Mouse (Mus musculus) cerebellum, adult (tissue): ENCODE measurements around the gene Nccrp1.
A peak's percentile ranks its signal among the peaks of the same experiment; 100 is the strongest.

ENCODE experiments used
- ATAC-seq: cut with Nextera tagmentation; 2 replicates; pipeline ENCODE4 v1.9.2; 2017; ENCODE audit warnings: mild to moderate bottlenecking, moderate library complexity, mixed read lengths; ENCODE audit not compliant: insufficient number of reproducible peaks, low FRiP score, low TSS enrichment

Nccrp1 gene

GRCm38 (mm10) chr7:28547154-28547553, at the start of gene Nccrp1:
Gene Nccrp1, minus strand, starts transcription at chr7:28547254.
- no peak for ATAC-seq

- ATAC-seq: no peak
Measured at GRCm38 (mm10) chr7:28595751-28596435, 48.8 kb upstream of the Nccrp1 start.

DNA sequence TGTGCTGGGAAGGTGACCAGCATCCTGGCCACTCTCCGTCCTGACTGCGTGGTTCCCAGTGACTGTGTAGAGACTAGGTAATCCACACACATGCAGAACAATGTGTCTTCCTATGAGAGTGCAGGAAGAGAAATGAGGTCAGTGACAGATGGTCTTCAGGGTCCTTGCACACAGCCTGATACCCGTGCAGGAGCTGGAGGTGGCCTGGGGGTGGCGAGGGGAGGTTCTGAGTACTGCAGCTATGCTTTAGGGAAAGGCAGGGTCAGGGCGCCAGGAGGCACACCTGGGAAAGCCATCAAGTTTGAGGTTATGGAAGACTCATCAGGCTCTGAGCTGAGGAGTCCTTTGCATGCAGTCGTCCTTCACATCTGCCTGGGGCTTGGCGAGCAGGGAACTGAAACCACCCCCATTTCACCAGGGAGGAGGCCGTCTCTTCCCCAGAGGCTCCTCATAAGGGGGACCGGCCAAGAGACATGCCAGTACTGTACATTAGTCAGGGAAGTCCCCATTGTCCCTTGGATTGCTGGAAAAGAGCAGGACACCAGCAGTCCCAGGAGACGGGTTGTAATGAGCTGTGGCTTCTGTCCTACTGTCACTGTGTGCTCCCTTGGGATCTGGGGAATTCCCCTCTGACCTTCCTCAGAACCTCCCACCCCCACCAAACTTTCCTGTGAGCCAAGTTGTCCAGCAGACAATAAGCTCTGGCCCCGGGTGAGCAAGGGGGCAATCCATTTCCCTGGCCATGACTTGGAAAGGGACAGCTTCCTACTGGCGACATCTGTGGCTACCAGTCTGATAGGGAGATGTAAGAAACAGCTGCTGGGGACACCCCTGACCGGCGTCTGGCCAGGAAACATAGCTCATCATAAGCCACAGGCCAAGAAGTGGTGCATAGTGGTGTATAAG, 46.4 kb upstream of the Nccrp1 start:
- ATAC-seq: no peak

DNA sequence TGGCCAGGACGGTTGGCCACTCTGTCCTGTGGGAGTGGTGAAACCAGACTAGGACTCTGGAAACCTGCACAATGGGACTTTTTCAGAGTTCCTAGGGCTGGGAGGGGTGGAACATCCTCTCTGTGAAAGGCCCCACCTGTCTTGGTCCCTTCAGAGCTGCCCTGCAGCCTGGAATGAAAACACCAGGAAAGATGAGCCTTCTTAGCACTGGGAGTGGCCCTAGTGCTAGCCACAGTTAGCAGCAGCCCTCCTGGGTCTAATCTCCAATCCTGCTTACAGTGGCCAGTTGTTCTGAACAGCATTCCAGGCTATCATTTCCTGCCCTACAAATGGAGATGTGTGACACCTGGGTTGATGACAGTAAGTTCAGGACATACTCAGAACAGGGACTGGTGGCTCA, 44.8 kb upstream of the Nccrp1 start:
- no peak for ATAC-seq

DNA sequence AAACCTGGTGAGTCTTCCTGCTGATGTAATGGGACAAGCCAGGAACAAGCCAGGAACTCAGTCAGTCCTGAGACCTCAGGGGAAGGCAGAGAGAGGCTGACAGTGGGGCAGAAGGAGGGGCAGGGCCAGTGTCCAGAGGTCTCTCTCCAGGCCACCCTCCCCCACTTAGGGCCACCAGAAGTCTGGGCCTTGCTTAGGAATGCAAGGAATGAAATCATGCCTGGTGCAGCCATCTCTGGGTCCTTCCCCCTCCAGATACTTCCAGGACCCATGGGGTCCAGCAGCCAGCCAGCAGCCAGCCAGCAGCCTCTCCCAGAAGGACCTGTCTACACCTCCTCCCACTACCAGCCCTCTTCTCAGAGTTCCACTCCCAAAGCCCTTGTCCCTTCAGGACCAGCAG, 40.6 kb upstream of the Nccrp1 start:
- no peak for ATAC-seq

- ATAC-seq: no peak
Measured at GRCm38 (mm10) chr7:28586663-28587411, 39.8 kb upstream of the Nccrp1 start.

DNA sequence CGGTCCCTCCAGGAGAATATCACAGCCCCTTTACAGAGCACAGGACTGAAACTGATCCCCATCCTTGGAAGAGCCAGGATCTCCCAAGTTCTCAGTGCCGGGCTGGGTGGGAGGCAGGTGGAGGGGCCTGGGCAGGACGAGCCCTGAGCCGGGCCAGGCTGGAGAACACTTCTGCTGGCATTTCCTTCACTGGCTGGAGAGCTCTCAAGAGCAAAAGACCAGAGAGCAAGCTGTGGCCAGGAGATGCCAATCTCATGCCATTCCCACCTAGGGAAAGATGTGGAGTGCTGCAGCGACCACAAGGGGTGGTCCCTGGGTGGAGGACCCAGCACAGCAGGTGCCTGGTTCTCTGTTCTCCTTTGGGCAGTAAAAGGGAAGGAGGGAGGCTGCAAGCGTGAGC, 37.9 kb upstream of the Nccrp1 start:
- ATAC-seq: no peak

- no peak for ATAC-seq
Measured at GRCm38 (mm10) chr7:28584468-28584867, 37.4 kb upstream of the Nccrp1 start.

DNA sequence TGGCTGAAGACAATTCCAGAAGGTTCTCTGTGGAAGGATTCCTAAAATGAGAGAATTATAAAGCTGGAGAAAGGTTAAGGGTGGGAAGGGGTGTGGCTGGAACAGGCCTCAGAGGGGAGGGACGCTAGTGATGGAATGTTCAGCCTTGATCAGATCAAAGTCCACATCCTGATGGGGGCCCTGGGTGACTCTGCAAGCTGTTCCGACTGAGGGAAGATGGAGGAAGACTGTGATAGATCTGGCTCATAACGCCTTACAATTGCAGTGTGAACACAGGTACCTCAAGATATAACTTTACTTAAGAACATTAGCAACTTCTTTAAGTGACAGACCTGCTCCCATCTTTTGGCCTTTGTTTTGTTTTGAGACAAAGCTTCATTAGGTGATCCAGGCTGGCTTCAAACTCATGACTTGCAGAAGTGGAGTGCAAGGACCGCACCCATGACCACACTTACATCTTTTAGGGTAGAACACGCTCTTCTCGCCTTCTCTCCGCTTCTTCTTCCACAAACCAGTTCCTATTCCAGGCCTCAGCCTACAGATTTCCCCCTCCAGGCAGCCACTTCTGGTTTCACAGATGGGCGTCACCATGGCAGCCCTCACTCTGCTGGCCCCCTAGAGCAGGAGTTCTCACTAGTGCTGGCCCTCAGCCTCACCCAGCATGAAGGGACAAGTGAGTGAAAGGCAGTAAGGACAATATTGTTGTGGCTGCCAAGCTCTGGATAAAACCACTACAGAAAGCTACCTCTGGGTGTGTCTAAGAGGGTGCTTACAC, 36.7 kb upstream of the Nccrp1 start:
- no peak for ATAC-seq

- ATAC-seq: no peak
Measured at GRCm38 (mm10) chr7:28582841-28583240, 35.8 kb upstream of the Nccrp1 start.

GRCm38 (mm10) chr7:28581721-28582120, 34.7 kb upstream of the Nccrp1 start:
- ATAC-seq: no peak

DNA sequence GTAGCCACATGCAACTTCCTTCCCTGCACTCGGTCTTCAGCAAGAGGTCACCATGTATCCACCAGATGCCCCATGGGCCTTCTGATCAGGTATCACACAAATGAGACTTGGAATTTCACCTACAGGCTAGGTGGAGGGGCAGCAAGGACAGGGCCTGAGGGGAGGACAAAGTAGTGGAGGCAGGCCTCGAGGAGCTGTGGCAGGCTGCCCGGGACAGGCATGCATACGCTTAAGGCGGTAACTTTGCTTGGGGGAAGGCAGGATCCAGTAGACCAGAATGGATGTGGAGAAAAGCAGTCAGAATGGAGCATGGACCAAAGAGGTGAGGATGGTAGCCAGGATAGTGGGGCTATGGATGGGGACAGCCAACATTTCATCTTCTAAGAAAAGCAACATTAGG, 32.8 kb upstream of the Nccrp1 start:
- ATAC-seq: no peak

- no peak for ATAC-seq
Measured at GRCm38 (mm10) chr7:28578543-28579053, 31.5 kb upstream of the Nccrp1 start.

DNA sequence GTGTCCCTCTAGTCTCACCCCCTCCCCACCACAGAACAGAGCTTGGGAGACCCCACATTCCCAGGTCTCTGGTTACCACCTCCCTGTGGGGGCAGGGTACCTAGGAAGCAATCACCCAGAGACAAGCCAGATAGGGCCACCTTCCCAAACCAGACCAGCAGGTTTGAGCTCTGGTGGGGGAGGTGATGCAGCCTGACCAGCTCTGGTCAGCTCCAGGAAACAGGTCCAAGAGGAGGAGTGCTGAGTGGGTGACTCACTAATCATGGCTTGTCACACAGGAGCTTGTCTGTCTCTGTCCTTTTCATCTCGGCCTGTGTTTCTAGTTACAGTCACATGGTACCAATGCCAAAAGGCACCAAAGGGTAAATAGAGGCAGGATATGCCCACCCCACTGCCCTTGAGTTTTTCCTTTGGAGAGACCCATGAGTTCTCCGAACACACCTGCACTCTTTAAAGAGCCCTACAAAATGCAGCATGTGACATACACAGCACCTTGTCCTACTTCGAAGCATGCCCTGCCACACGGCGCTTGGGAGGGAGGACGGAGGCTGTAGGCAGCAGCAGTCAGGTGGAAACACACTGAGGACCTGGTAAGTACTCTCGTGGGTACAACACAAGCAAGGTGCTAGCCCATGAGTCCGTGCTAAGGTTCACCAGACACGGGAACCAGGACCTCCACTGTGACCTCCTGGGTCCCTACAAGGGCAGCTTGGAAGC, 30.9 kb upstream of the Nccrp1 start:
- 0 out of 2 replicates have a peak, but pooled peaks have one; percentile 15 for ATAC-seq

- ATAC-seq: no peak
Measured at GRCm38 (mm10) chr7:28576271-28576914, 29.3 kb upstream of the Nccrp1 start.

GRCm38 (mm10) chr7:28575597-28575996, 28.5 kb upstream of the Nccrp1 start:
- no peak for ATAC-seq

- ATAC-seq: no peak
Measured at GRCm38 (mm10) chr7:28573236-28573635, 26.2 kb upstream of the Nccrp1 start.

GRCm38 (mm10) chr7:28572689-28573088, 25.6 kb upstream of the Nccrp1 start:
- ATAC-seq: no peak
